Mouse (Mus musculus): ENCODE measurements at regions not wholly inside any gene's neighbourhood (a gene's known extent, or its start where the extent isn't known, plus 50 kb on each side); places are given as distances from the start of the nearest gene placed in this dataset.
A peak's percentile ranks its signal among the peaks of the same experiment; 100 is the strongest.

DNA sequence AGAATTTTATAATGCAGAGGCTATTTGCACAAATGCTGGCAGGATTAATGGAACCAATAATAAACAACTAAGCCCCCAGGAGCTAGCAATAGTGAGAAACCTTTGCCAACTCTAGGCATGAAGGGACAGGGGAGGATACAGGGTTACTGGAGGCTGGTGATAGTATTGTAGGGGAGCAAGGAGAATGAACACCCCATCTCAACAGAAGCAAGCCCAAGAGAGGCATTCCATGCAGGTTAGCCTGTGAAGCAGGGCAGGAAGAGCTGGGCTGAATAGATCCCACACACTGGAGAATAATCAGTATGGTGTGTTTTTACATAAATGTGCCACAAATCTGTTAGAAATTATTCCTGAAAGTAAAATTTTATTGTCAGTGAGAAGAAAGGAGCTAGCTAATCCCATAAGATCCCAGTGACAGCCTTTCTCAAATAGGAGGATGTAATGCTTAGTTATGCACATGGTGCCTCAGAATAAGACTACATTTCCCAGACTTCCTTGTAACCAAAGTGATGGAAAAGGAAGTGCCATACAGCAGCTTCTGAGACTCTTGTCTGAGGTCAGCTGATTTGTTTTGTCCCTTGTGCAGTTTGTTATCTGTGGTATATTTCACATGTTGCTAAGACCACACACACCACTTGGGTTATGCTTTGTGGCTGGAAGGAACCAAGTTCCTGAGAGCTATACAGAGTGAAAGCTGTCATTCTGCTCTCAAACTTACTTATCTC lies 111.1 kb downstream of the Ccdc71l start:
- DNase-seq: peak; percentile 5

DNA sequence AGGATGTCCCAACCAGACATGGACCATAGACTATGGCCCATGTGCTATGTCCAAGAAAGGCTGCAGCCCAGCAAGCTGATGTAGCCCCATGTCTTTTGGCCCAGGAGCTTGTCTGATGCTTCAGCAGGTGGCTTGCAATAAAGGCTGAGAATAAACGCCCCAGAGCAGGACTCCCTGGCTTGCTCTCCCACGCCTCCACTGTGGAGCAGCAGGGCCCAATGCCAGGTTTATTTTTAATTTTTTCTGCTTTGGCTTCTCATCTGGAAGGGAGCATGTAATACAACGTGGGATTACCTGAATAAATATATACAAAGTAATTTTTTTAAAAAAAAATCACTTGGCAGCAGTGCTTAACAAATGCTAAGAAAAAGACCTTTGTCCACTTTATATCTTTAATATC lies 125.7 kb downstream of the Ccdc71l start:
- no peak for DNase-seq

DNA sequence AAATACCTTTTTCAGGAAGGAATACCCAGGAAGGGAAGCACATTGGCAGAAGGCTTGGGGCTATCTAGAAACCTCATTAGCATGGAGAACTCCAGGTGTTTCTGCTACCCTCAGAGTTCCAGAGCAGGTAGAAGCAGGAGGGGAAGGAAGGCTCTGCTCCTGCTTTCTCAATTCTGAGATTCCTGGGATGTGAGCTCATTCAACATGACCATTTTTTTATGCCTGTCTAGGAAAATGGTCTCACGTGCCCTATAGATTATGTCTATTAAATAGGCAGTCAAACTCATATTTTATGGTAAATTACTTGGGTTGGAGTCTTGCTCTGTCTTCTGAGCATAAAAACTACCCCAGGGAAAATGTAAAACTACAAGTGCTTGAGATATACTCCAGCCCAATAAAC lies 130.2 kb downstream of the Ccdc71l start:
- DNase-seq: no peak

DNA sequence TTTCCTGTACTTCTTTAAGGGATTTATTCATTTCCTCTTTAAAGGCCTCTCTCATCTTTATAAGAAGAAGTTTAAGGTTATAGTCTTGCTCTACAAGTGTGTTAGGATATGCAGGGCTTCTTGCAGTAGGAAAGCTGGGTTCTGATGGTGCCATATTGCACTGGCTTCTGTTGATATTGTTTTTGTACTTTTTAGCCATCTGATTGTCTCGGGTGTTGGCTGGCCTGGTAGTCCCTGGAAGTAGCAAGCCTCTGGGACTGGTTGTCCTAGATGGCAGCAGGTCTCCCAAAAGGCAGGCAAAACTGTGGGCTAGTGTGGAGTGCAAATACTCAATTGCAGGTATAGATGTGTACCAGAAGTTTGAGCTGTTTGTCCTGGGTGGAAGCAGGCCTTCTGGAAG lies 147.1 kb downstream of the Ccdc71l start:
- DNase-seq: no peak

DNA sequence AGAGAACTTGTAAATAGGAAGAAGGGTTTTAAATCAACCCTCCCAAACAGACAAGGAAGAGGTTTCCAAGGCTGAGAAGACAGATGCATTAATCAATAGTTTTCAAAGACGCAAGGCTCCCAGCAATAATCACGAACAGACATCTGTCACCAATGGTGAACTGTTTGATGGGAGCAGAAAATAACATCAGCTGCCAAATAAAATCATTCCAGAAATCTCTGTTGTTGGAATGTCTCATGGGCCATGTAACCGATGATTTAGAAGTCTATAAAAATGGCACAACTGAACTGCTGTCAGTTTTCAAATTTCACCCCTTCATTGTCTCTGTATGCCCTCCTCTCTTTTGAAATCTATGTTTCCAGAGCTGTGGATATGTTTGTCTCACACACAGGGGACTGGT lies 152.7 kb downstream of the Ccdc71l start:
- no peak for DNase-seq

DNA sequence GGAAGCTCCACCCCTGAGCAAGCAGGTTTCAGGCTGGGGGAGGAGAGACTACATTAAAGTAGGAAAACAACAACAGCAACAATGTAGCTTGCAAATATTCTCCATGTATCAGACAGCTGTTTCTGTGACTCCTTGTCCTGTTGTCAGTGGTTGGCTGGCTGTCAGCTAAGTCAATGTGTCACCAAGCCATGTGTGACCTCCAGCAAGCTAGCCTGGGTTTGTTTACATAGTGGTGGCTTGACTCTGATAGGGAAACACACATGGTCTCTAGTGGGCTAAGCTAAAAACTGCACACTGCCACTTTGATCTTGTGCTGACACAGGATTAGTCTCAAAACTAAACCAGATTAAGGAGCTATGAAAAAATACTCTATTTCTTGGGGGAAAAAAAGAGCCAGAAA lies 155.1 kb downstream of the Ccdc71l start:
- DNase-seq: peak; percentile 2

DNA sequence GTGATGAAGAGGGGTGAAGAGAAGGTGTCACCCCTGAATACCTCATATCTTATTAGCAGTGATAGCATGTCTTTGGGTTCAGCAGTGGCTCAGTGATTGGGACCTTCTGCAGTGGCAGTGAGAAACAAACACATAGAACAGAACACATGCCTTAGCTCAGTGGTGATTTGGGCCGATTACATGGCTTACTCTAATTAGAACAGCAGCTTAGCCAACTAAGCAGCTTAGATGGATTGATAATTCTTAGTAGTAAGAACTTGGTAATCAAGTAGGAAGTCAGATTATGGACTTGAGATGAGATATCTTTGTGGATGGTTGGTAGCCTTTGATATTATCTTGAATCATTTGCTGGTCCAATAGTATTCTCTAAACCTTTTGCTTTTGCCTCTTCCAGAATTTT lies 167.0 kb downstream of the Ccdc71l start:
- DNase-seq: no peak

DNA sequence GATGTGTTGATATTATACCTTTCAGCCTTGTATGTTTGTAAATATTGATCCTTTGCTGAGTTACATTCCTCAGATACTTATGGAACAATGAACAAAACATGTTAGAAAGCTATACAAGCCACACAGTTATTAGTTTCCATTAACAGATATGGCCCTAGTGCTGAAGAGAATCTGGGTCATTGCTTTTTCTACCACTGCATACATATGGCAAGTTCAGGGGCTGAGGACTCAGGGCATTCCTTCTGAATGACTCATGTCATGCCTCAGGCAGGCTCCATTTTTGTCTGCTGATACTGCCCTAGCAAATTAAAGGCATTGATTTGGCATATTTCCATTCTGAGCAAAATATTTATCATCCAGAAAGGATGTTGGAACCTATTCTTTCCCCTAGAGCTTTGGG lies 167.9 kb downstream of the Ccdc71l start:
- no peak for DNase-seq

DNA sequence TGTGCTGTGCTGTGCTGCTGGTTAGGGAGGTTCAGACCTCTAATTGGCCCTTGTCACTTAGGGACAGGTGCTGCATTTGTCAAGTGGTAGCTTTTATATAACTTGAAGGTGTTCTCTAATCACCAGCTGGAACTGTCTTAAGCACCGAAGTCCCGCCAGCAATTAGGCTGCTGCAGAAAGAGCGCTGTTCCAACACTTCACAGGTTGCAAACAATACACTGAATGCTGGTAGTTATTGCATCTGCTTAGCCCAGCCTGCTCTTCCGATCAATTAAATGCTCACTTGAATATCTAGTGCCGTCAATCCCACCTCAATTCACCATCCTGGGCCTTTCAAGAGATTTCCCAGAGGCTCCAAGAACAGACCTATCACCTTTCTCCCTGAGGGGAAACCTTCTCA lies 175.3 kb downstream of the Ccdc71l start:
- DNase-seq: no peak

DNA sequence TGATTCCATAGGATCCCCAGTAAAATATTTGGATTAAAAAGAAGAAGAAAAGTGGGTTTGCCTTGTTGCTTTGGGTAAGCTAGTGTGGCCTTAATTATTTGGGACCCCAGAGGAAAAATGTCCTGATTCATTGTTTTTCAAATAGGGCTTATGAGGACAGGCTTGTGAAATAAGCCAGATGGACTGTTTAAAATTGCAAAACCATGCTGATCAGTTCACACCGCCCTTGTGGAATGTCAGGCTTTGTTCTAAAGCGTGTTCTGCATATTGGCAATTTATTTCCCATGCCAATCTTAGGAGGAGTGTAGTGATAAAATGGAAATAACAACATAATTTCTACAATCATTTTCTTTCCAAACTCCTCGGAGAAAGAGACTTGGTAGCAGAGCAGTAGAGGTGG lies 189.3 kb downstream of the Ccdc71l start:
- no peak for DNase-seq

DNA sequence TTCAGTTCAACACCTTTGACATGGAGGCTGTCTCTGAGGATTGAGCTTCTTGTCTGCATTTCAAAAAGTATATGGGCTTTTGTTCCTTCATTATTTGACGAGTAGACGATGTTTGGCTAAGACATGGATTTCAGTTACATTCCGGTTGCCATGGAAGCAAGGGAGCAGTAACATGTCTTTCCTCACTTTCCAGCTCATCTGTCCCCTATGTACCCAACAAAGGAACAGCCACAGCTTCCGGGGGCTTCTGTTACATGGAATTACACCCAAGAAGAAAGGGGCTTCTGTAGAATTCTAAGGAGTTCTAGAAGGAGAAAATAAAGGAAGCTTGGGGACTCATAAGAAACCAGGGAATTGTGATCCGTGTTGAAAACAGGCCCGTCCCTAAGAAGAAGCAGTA lies 202.8 kb downstream of the Ccdc71l start:
- DNase-seq: no peak

DNA sequence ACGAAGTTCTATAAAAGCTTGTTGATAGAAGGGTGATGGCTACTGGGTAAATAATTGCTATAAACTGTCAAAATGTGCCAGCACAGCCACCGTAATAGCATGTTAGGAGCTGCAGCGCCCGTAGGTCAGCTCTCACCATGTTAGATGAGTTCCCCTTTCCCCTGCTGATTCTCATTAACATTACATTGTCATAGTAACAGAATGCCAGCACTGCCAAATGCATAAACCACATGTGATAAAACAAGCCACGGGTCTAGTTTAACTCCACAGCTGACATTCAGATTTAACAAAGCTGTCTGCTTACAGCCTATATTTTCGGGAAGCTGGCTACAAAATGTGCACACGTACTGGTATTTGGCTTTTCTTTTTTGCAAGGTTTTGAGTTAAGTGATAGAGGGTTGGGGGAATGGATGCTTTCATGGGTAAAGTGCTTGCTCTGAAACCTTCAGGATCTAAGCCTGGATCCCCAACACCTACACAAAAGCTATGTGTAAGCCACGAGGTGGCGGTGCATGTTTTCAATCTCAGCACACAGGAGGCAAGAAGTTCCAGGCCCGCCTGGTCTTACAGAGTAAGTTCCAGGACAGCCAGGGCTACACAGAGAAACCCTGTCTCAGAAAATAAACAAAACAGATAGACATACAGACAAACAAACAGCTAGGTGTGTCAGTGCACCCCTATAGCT lies 217.1 kb upstream of the Nampt start:
- no peak for DNase-seq

DNA sequence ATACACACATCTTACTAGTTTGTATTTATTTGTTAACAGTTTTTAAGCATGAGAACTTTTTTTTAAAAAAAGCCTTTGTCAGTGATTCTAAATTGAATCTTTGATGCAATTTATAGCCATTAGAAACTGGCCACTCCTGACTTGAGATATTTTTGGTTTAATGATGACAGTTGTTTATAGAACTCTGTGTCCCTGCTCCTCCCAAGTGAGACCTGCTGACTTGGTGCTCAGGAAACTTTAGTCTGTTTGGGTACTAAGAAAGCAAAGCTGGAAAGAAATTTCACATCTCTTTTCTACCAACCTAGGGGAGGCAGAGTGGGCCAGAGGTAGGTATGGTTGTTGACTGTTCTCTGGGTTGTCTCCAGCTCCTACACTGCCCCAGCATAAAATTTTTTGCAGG lies 214.0 kb upstream of the Nampt start:
- no peak for DNase-seq

DNA sequence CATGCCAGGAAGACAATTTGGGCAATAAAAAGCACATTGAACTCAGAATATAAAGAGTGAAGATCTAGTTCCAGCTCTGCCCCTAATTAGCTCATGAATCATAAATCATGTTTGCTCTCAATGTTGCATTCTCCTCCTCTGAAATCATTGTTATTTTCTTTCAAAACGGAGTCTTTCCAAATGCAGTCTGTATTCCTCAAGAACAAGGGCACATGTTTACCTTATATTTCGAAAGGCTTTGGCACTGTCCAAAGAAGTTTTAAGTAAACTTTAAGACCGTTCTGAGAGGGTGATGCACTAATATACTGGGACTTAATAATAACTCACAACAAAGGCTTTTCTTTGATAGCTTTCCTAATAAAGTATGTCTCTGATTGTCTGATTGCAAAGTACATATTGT lies 204.3 kb upstream of the Nampt start:
- no peak for DNase-seq

DNA sequence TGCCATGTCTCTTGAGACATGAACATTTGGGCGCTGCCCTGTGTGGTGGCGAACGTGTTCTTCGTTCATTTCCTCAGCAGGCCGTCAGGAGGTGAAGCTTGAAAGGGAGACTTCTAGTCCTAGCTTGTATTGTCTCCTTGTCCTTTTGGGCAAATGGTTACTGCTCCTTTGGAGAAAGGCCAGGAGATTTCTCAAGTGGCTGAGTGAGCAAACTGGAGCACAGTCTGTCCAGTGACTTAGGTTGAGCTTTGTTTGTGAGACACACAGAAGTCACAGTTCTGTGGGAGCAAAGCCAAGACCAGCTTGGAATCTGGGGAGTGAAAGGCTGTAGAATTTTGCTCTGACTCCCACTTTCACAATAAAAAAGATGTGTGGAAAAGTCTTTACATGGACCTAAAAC lies 203.3 kb upstream of the Nampt start:
- DNase-seq: no peak

DNA sequence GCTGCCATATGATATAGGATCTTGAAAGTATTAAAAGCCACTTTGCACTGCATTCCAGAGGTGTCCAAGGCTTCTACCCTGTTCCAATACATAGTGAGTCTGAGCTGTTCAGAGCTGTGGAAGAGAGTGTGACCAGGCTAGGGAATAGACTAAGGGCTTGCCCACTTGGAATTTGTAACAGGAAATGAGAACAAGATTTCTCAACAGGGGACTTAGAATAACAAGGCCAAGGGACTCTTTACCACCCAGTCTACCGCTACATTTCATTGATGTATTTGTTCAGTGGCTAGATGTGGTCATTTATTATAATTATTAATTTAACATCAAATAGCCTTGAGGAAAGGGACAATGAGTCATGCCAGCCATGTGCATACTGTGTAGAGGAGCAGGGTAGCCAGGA lies 202.3 kb upstream of the Nampt start:
- no peak for DNase-seq

DNA sequence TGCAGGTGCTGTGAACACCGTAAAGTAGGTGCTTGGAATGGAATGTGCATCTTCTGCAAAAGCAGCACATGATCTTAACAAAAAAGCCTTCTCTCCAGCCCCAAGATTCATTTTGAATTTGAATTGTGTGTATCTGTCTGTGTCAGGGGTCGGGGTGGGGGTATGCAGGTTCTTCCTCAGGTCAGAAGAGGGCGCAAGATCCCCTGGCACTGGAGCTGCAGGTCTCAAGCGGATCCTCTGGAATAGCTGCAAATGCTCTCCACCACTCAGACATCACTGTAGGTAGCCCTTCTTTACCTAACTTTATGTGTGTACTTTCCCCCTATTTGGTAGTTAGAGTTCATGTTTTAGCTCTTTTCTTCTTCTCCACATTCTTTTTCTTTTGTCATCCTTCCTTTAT lies 199.5 kb upstream of the Nampt start:
- DNase-seq: no peak

DNA sequence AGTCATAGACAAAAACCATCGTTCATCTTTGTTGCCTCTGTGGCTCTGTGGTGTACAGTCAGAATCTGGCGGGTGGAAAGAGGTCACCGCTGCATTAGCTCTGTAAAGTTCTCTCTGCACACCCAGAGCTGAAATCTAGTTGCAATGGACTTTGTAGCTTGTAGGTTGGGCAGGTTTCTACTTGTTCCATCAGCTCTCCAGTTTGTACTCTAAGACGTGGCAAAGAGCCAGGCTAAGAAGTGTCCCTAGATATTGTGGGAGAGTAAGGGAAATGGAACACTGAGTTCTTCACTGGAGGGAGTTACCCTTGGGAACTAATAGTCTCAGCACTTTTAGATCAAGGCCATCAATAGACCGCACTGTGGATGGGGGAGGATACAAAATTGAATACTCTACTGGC lies 197.6 kb upstream of the Nampt start:
- DNase-seq: no peak

DNA sequence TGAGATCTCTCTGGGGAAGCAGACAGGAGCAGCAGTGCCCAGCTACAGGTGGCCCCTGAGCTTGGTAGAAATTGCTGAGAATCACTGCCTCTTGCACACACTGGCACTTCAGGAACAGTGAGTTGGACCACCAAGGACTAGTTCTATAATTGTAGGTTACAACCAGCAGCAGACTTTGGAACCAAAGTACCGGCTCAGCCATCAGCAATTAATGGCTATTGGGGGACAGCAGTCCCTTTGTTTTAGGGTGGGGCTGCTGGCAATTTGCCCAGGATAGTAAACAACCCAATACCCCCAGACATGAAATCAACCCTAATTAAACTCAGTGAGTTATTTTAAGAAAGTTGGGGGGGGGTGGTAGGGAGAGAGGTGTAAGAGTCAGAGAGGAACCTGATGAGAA lies 190.8 kb upstream of the Nampt start:
- no peak for DNase-seq

DNA sequence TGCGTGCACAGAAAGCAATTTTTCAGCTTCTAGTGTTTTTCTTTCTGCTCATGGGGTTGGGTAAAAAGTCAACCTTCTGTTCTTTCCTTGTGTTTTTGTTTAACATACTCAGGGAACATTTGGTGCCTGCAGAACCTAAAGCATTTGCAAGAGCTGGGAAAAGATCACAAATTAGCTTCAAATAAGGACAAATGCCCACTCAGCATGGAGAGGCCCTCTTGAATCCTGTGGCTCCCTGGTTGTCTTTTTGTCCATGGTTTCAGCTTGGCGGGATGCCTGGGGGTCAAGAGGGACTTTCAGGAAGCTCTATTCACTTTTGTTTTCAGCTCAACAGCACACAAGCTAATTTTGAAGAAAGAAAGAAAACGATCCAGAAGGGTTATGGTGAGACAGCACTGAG lies 186.4 kb upstream of the Nampt start:
- peak; percentile 9 for DNase-seq

DNA sequence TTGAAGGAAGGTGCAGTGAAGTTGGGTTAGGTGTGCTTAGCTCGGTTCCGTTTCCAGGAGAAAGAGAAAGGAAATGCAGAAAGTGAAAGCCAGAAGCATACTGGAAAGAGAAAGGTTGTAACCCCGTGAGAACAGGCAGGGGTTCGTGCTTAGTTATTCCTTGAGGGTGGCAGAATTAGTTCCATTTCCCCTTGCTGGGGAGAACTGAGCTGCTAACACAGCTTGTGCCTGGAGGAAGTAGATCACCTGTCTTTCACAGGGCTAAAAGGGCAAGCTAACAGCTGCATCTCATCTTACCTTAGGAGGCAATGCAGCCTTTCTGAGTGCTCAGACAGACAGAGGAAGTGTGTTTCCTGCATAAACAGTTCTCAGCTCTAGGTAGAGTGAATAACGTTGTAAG lies 184.3 kb upstream of the Nampt start:
- peak; percentile 4 for DNase-seq

DNA sequence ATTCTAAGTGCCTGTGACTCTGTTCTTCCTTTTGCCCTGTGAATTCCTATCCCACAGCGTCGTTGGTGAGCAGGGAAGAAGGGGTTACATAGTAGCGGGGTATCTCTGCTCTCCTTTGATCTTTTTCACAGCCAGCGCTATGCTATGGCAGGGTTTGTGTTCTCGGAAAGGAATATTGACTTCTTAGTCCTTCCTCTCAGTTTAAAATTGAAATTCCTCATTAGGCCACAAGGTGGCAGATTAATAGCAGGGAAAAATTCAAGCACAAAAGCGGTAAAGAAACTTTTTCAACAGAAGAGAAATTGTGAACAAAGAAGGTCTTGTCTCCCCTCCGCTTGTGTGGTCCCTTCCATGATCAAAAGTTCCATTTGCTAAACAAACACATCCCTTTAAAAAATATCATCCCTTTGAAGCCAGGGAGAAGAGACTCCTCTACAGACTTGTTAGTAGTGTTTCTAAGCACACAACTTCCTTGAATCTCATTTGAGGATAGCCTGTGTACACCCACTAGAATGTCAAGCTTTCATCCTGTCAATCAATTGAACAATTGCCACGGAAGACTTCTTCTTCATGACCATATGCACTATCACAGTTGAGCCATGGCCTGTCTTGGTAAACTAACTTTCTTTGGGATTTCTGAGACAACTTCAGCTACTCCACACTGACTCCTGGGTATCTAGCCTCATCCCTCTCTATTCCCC lies 181.8 kb upstream of the Nampt start:
- peak; percentile 78 for DNase-seq

DNA sequence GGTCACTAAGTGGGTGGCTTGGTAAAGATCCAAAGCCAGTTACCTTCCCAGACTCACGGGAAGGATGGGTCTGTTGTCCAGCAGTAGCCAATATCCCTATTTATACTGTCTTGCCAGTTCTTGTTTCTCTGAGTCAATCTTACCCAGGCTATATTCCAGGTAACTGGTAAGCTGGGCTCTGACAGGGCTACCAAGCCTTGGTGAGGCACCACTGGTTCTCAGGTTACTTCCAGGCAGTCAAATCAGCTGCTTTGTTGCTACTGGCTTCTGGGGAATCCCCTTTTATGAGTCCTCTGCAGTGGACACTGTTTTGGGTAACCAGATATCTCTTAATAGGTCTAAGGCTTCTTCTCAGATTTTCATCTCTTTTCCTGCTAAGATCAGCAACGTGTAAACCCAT lies 178.8 kb upstream of the Nampt start:
- DNase-seq: no peak

DNA sequence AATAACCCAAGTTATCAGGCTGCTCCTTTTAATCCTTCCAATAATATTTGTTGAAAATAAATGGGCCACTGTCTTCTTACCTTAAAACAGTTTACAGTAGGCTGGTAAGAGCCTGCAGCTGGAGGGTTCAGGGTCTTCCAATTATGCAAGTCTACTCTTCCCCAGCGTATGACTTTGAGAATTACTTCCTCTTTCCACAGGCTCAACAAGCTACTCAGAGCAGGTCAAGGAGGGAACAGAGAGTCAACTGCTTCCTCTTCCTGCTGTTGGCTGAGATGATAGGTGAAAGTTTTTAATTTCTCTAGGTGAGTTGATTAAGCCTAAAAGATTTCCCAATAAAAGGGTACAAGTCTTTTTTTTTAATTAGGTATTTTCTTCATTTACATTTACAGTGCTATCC lies 176.9 kb upstream of the Nampt start:
- DNase-seq: no peak

All from embryo, embryonic 11 days (tissue).